Mouse (Mus musculus) G1E (cell line): ENCODE measurements at regions not wholly inside any gene's neighbourhood (a gene's known extent, or its start where the extent isn't known, plus 50 kb on each side); places are given as distances from the start of the nearest gene placed in this dataset.

ENCODE experiments used
- CTCF ChIP-seq: IDR thresholded peaks from 2 replicates; pipeline ENCODE4 v1.5.1; 2012; ENCODE audit warnings: low read depth, low read length, inconsistent platforms, mixed read lengths
- GATA1 ChIP-seq: IDR thresholded peaks from 2 replicates; pipeline ENCODE4 v1.6.1; 2012; ENCODE audit warnings: borderline replicate concordance, low read length, inconsistent platforms, mixed read lengths
- GATA2 ChIP-seq: IDR thresholded peaks from 2 replicates; pipeline ENCODE4 v1.6.1; 2012; ENCODE audit warnings: low read depth, low read length, inconsistent platforms, borderline replicate concordance
- POLR2AphosphoS5 ChIP-seq: IDR thresholded peaks from 2 replicates; pipeline ENCODE4 v1.6.1; 2012; ENCODE audit warnings: low read depth, low read length, inconsistent platforms; ENCODE audit not compliant: insufficient replicate concordance
- TAL1 ChIP-seq: conservative IDR thresholded peaks from 2 replicates; pipeline ENCODE4 v1.6.1; 2012; ENCODE audit warnings: low read depth, low read length, inconsistent platforms, mixed read lengths

GRCm38 (mm10) chr4:7913191-7913590 lies 325.6 kb downstream of the Car8 start:
- no peak for TF ChIP-seq CTCF
- TF ChIP-seq GATA1 = no peak
- TF ChIP-seq TAL1 = no peak
- TF ChIP-seq POLR2AphosphoS5 = no peak
- TF ChIP-seq GATA2 = no peak
